Mouse (Mus musculus) layer of hippocampus, adult 2 months (tissue): ENCODE results near the gene Nxpe3. TPM values are rescaled to one million over a fixed set of nuclear protein-coding genes. Genes with fewer than 3 reads are reported as not detected.

Experiments used
- DNase-seq, 2 experiments: peaks; one replicate each; pipeline ENCODE4 v3.0.0; 2022; ENCODE audit warnings: low spot score in 2 of 2
- H3K27ac ChIP-seq: fragments of 200-600 bp; 2 replicates; pipeline ENCODE4 v1.8.1; 2022
- H3K4me3 ChIP-seq: fragments of 200-600 bp; 2 replicates; pipeline ENCODE4 v1.8.1; 2022; ENCODE audit warnings: mild to moderate bottlenecking
- CTCF ChIP-seq: fragments of 200-600 bp; conservative IDR thresholded peaks from 2 replicates; pipeline ENCODE4 v1.8.1; 2022; ENCODE audit warnings: antibody characterized with exemption, mild to moderate bottlenecking, moderate library complexity
- long read RNA-seq, 2 experiments: library from polyadenylated mRNA; stranded (forward); transcript quantifications; one replicate each; pipeline ENCODE4 v2.0.0; 2021; ENCODE audit warnings: borderline mapping rate in 2 of 2
- total RNA-seq, 2 experiments: library from RNA; stranded (reverse); gene quantifications; 2 replicates each; pipeline ENCODE4 v1.2.3; 2021

Gene Nxpe3
- 10 to 100 TPM; 11.6 to 11.7 TPM for total RNA-seq
- long read RNA-seq, experiment 1, partial matches to known transcripts = 0 of 4 reads
- long read RNA-seq, experiment 1, other reads (novel, unspliced or antisense) = 4 of 4 reads
- long read RNA-seq, experiment 2, partial matches to known transcripts = 0 of 2 reads
- long read RNA-seq, experiment 2, other reads (novel, unspliced or antisense) = 2 of 2 reads

DNA sequence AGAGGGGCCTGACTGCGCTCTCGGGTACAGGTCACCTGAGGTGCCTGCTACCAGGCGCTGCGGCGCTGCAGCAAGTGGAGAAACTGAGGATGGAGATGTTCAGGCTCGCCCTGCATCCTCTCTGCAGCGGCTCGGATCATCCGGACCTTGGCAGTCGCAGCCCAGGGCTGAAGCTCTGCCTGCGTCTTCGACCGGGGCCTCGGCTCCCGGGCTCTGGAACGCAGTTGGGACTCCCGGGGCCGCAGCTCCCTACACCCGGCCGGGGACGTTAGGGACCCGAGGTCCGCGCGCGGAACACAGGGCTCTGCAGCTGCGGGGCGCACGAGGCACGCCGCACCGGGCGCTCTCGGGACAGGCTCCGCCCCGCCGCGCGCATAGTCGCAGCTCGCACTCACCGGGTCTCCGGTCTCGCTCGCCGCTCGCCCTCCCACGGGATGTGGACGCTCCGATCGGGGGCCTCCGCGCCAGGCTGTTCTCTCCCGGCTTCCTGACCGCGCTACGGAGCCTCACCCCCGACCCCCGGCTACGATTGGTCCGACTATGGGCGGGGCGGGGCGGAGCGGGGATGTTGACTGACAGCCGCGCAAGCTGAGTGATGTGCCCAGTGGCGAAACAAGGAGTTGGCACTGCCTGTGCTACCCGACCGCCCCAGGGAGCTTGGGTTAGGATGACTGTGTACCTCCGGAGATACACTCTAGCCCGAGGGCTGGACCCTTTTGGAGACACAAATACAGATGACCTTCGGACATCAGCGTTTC is at the start of gene Nxpe3:
Gene Nxpe3 (minus strand): TSS at position 393 of the 758 bp plus-strand sequence.
- TF ChIP-seq CTCF = peak; percentile 59
- peak; percentile 86 to 91 for DNase-seq
- H3K4me3 ChIP-seq = peak within 1 kb of the TSS; percentile 73
- H3K27ac ChIP-seq = peak within 1 kb of the TSS; percentile 94

GRCm38 (mm10) chr16:55940781-55941180 is 45.7 kb upstream of the Nxpe3 start:
- DNase-seq = no peak
- TF ChIP-seq CTCF = no peak; the same call in 1 of the 2 replicates
- H3K27ac ChIP-seq = no peak overlapping the region
- no peak overlapping the region for H3K4me3 ChIP-seq

DNA sequence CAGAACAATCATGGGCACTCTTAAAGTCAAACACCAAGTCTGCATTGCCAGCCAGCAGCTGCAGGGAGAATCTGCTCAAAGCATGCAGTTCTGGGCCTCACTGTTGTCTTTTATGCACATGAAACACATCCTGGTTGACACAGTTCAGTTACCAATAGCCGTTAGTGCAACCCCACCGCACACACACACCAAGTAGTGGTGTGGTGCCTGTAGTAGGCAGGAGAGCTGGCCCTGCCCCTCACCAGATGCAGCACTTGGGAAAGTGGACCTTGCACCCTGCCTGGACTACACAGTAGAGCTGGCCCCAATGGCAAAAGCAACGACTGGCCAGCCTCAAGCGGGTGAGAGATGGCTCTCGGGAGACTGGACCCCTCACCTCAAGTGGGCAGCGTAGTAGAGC is 44.6 kb upstream of the Nxpe3 start:
- no peak for TF ChIP-seq CTCF
- no peak overlapping the region for H3K27ac ChIP-seq
- H3K4me3 ChIP-seq = no peak overlapping the region
- no peak for DNase-seq

GRCm38 (mm10) chr16:55938761-55939160 is 43.7 kb upstream of the Nxpe3 start:
- no peak overlapping the region for H3K4me3 ChIP-seq
- DNase-seq = no peak
- TF ChIP-seq CTCF = no peak
- no peak overlapping the region for H3K27ac ChIP-seq

- peak within 1 kb of the TSS; percentile 80 for H3K4me3 ChIP-seq
- no peak; the same call in 1 of the 2 replicates for TF ChIP-seq CTCF
- DNase-seq = peak; percentile 86 to 96
- H3K27ac ChIP-seq = peak within 1 kb of the TSS; percentile 89
Measured at GRCm38 (mm10) chr16:55934453-55935037, 39.5 kb upstream of the Nxpe3 start, which contains the start of gene Cep97. Cep97 (minus strand) TSS chr16:55934855.

- Histone ChIP-seq H3K27ac (peak overlapping the region; percentile 89), H3K4me3 (peak overlapping the region; percentile 80)
- TF ChIP-seq CTCF = peak; percentile 28; the same call in 1 of the 2 replicates
- peak; percentile 10 to 25 for DNase-seq
Measured at GRCm38 (mm10) chr16:55933681-55934343, 38.7 kb upstream of the Nxpe3 start.

DNA sequence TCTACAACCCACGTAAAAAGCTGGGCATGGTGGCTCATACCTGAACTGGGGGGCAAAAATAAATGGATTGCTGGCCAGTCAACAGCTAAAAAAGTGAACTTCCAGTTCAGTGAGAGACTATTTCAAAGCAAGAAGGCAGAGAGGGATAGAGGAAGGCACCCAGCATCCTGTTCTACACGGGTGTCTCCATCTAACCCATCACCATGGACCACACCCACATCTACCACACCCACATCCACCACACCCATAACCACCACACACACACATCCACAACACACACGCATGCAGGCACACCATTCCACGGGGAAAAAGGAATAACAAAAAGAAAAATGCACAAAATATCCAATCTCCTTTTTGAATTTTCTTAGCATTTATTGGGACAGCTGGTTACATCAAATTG is 28.9 kb upstream of the Nxpe3 start:
- Histone ChIP-seq H3K4me3 (no peak overlapping the region), H3K27ac (no peak overlapping the region)
- DNase-seq = no peak
- no peak for TF ChIP-seq CTCF

- no peak overlapping the region for H3K4me3 ChIP-seq
- H3K27ac ChIP-seq = peak overlapping the region; percentile 43; the same call in 1 of the 2 replicates
- TF ChIP-seq CTCF = no peak
- DNase-seq = no peak
Measured at GRCm38 (mm10) chr16:55922079-55922478, 27.0 kb upstream of the Nxpe3 start.

DNA sequence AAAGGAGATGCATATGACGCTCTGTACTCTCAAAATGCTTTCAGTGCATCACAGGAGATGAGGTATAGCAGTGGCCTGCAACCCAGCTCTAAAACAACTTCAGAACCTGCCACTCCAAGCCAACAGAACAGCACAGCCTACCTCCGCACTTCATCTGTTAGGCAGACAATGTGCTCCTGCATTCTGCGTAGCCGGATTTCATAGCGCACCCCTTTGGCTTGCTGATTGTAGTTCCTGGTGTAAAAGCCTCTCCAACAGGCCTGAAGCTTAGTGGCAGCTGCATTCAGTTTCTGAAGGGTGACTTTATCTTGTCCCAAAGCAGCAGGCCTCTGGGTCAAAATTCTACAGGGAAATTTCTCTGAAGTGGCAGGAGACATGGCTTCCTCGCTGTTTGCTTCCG is 19.6 kb upstream of the Nxpe3 start:
- peak; percentile 42 to 46 for DNase-seq
- TF ChIP-seq CTCF = no peak
- H3K27ac ChIP-seq = peak overlapping the region; percentile 57
- no peak overlapping the region for H3K4me3 ChIP-seq

DNA sequence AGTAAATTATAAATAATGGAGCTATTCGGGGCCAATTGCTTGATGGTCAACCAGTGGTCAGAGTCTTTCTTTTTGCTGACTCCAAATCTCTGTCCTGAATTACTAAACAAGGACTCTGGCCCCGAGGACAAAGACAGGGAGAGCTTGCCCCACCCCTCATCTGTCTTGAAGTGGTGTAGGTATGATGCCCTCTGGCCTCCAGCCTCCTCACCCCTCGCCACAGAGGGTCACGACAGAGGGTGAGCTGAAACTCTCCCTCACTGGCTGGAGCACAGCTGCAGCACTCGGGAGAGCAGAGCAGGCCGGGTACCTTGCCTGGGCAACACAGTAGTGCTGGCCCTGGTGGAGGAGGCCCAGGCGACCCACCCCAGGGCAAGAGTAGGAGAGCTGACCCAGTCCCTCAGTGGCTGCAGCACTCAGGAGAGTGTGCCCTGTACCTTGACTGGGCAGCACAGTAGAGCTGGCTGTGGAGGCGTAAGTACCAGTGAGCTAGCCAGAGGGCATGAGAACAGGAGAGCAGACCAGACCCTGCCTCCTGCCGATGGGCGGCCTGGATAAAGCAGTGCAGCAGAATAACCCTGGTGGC is 15.2 kb upstream of the Nxpe3 start:
- no peak for TF ChIP-seq CTCF
- no peak for DNase-seq
- H3K27ac ChIP-seq = no peak overlapping the region

DNA sequence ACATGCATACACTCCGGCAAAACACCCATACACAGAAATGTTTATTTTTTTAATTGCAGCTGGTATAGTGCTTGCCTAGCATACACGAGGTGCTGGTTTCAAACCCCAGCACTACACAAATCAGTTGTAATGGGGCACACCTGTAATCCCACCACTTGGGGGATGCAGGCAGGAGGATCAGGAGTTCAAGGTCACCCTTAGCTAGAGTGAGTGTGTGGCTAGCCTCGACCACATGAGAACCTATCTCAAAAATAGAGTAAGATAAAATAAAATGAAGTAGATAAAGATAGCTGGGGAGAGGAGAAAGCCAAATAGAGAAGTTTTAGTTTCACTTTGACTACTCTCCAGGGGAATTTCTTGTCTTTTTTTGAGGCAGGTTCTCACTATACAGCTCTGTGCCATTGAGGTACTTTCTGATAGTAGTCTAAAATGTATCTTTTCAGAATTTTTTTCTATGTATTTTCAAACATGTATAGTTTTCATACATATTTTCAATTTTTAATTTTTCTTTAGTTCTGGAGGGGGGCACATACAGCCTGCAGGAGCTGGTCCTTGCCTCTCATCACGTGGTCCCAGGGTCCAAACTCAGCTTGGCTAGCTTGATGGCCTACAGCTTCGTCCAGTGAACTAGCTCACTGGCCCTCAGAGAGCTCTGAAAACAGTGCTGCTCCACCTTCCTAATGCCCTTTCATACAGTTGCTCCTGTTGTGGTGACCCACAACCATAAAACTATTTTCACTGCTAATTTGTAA is 12.0 kb upstream of the Nxpe3 start:
- no peak for DNase-seq
- no peak overlapping the region for H3K4me3 ChIP-seq
- no peak for TF ChIP-seq CTCF

More for the DNA sequence above, 15.2 kb upstream of the Nxpe3 start:
- H3K4me3 ChIP-seq = no peak overlapping the region

GRCm38 (mm10) chr16:55905370-55905769 is 10.3 kb upstream of the Nxpe3 start:
- no peak for DNase-seq
- no peak overlapping the region for H3K27ac ChIP-seq
- no peak for TF ChIP-seq CTCF
- H3K4me3 ChIP-seq = no peak overlapping the region

More for the DNA sequence above, 12.0 kb upstream of the Nxpe3 start:
- no peak overlapping the region for H3K27ac ChIP-seq
